Mouse (Mus musculus) megakaryocyte, embryonic 14.5 days (primary cell): ENCODE data around the gene Dennd5a. TPM values are rescaled to one million over a fixed set of nuclear protein-coding genes. Genes with fewer than 3 reads are reported as not detected.
A peak's percentile ranks its signal among the peaks of the same experiment; 100 is the strongest.

ENCODE experiments used
- H3K27me3 ChIP-seq: replicated peaks from 2 replicates; pipeline ENCODE3; 2012; ENCODE audit warnings: inconsistent platforms
- H3K36me3 ChIP-seq: replicated peaks from 2 replicates; pipeline ENCODE3; 2012; ENCODE audit warnings: low read length, inconsistent platforms, mixed read lengths
- H3K4me1 ChIP-seq: 2 replicates; pipeline ENCODE4 v1.6.1; 2012; ENCODE audit warnings: inconsistent platforms
- H3K4me3 ChIP-seq: replicated peaks from 2 replicates; pipeline ENCODE3; 2012; ENCODE audit warnings: moderate library complexity, mild to moderate bottlenecking, inconsistent platforms
- H3K9me3 ChIP-seq: 2 replicates; pipeline ENCODE4 v1.6.1; 2012; ENCODE audit warnings: inconsistent platforms
- FLI1 ChIP-seq: IDR thresholded peaks from 2 replicates; pipeline ENCODE4 v1.6.1; 2012; ENCODE audit warnings: low read length, inconsistent platforms, mixed read lengths
- GATA1 ChIP-seq: IDR thresholded peaks from 3 replicates; pipeline ENCODE4 v1.6.1; 2012; ENCODE audit warnings: mixed read lengths, low read length, inconsistent platforms, borderline replicate concordance
- polyA plus RNA-seq: library from polyadenylated mRNA; stranded (reverse); fragments of >175 nt; gene quantifications from 2 replicates; pipeline ENCODE4 v1.2.3, GENCODE M21; 2012; ENCODE audit warnings: low replicate concordance; ENCODE audit not compliant: insufficient read depth

Dennd5a gene
- polyA plus RNA-seq, 1 experiment: 4.8 TPM

- peaks cover 10% of the 10 kb centered on the region; the same call in 1 of the 2 replicates for H3K9me3 ChIP-seq
- H3K4me1 ChIP-seq: peaks cover 12% of the 10 kb centered on the region
- TF ChIP-seq GATA1: no peak
- TF ChIP-seq FLI1: no peak
- H3K27me3 ChIP-seq: peaks cover 3% of the 10 kb centered on the region
- no peak overlapping the region for H3K4me3 ChIP-seq
- H3K36me3 ChIP-seq: no peaks in the 10 kb centered on the region
Observed at GRCm38 (mm10) chr7:109965658-109966057, 5.4 kb upstream of the Dennd5a start.

- Histone ChIP-seq H3K4me3 (no peak overlapping the region), H3K9me3 (peaks cover 10% of the 10 kb centered on the region; the same call in 1 of the 2 replicates), H3K27me3 (peaks cover 5% of the 10 kb centered on the region), H3K36me3 (no peaks in the 10 kb centered on the region), H3K4me1 (peaks cover 14% of the 10 kb centered on the region)
- TF ChIP-seq GATA1 (no peak), FLI1 (no peak)
Observed at GRCm38 (mm10) chr7:109963707-109964106, 3.4 kb upstream of the Dennd5a start.

- no peaks in the 10 kb centered on the region for H3K36me3 ChIP-seq
- H3K27me3 ChIP-seq: peaks cover 5% of the 10 kb centered on the region
- TF ChIP-seq FLI1: no peak
- no peak for TF ChIP-seq GATA1
- no peak overlapping the region for H3K4me3 ChIP-seq
- peaks cover 24% of the 10 kb centered on the region for H3K4me1 ChIP-seq
- H3K9me3 ChIP-seq: peaks cover 10% of the 10 kb centered on the region; the same call in 1 of the 2 replicates
Observed at GRCm38 (mm10) chr7:109962596-109962995, 2.3 kb upstream of the Dennd5a start.

- peaks cover 28% of the 10 kb centered on the region for H3K4me1 ChIP-seq
- peaks cover 5% of the 10 kb centered on the region for H3K27me3 ChIP-seq
- peaks cover 10% of the 10 kb centered on the region; the same call in 1 of the 2 replicates for H3K9me3 ChIP-seq
- H3K4me3 ChIP-seq: no peak overlapping the region
- TF ChIP-seq GATA1 (no peak), FLI1 (no peak)
- H3K36me3 ChIP-seq: no peaks in the 10 kb centered on the region
Observed at GRCm38 (mm10) chr7:109961570-109961969, 1.3 kb upstream of the Dennd5a start.

GRCm38 (mm10) chr7:109960613-109961154 is 414 bp upstream of the Dennd5a start:
- no peaks in the 10 kb centered on the region for H3K36me3 ChIP-seq
- H3K9me3 ChIP-seq: peaks cover 9% of the 10 kb centered on the region; the same call in 1 of the 2 replicates
- H3K4me3 ChIP-seq: peak overlapping the region; percentile 92

GRCm38 (mm10) chr7:109958843-109959715 is 1.2 kb downstream of the Dennd5a start:
- no peak for TF ChIP-seq FLI1
- TF ChIP-seq GATA1: no peak
- Histone ChIP-seq H3K27me3 (peaks cover 5% of the 10 kb centered on the region), H3K4me1 (peaks cover 35% of the 10 kb centered on the region), H3K36me3 (no peaks in the 10 kb centered on the region), H3K9me3 (peaks cover 7% of the 10 kb centered on the region; the same call in 1 of the 2 replicates), H3K4me3 (peak overlapping the region; percentile 92)

More at GRCm38 (mm10) chr7:109960613-109961154, 414 bp upstream of the Dennd5a start:
- TF ChIP-seq FLI1 (no peak), GATA1 (no peak)
- Histone ChIP-seq H3K27me3 (peaks cover 5% of the 10 kb centered on the region), H3K4me1 (peaks cover 28% of the 10 kb centered on the region)

GRCm38 (mm10) chr7:109957996-109958789 is 2.1 kb downstream of the Dennd5a start:
- no peaks in the 10 kb centered on the region for H3K9me3 ChIP-seq
- no peak for TF ChIP-seq GATA1
- TF ChIP-seq FLI1: no peak
- peaks cover 5% of the 10 kb centered on the region for H3K27me3 ChIP-seq
- peaks cover 35% of the 10 kb centered on the region for H3K4me1 ChIP-seq
- H3K4me3 ChIP-seq: peak overlapping the region; percentile 92
- no peaks in the 10 kb centered on the region for H3K36me3 ChIP-seq

- H3K9me3 ChIP-seq: no peaks in the 10 kb centered on the region
- no peak overlapping the region for H3K4me3 ChIP-seq
- TF ChIP-seq GATA1: no peak
- TF ChIP-seq FLI1: no peak
- peaks cover 33% of the 10 kb centered on the region for H3K4me1 ChIP-seq
- H3K27me3 ChIP-seq: no peaks in the 10 kb centered on the region
- no peaks in the 10 kb centered on the region for H3K36me3 ChIP-seq
Observed at GRCm38 (mm10) chr7:109954622-109955401, 5.5 kb downstream of the Dennd5a start.

GRCm38 (mm10) chr7:109951297-109951696 is 9.0 kb downstream of the Dennd5a start:
- H3K4me3 ChIP-seq: no peak overlapping the region
- no peak for TF ChIP-seq FLI1
- TF ChIP-seq GATA1: no peak
- H3K36me3 ChIP-seq: no peaks in the 10 kb centered on the region
- H3K27me3 ChIP-seq: no peaks in the 10 kb centered on the region
- H3K4me1 ChIP-seq: peaks cover 27% of the 10 kb centered on the region
- H3K9me3 ChIP-seq: no peaks in the 10 kb centered on the region
